Mouse (Mus musculus): ENCODE data around the gene Myo7a. TPM values are rescaled to one million over a fixed set of nuclear protein-coding genes. Genes with fewer than 3 reads are reported as not detected.
A peak's percentile ranks its signal among the peaks of the same experiment; 100 is the strongest.

Gene Myo7a
- total RNA-seq, 2 experiments from 2014 or later = 4.6 to 5.4 TPM

DNA sequence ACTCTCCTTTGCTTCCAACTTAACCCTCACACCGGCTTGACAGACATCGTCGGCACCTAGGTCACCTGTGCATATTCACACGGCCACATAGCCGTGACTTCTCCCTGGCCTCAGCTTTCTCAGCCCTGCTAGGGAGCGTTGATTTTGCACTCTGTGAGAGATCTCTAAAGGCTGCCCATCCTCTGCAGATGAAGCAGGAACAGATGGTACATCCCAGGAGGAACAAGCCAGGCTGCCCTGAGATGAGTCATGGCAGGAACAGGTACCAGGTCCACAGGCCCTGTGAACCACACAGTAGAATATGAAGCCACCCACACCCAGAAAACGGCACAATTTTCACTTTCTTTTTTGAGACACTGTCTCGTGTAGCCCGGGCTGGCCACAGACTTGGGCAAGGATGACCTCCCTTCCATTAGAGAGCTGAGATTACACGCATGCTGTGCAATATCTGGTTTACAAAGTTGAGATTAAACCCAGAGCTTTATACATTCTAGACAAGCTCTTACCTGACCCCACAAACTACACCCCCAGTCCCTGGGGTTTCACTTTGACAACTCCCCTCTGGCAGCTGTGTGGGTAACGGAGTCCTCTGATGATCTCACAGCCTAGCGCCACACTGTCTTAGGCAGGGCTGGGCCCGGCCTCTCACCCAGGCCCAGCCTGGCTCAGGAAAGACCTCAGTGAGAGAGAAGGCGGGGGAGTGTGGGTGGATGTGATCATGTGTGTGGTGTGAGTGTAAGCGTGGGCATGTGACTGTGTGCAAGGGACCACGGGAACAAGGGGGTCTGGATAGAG lies 10.5 kb downstream of the Myo7a start:
- intact Hi-C loops (cut with DNase I; ENCODE audit: low total_unique reads) = no loop called here
- DNase-seq = no peak

DNA sequence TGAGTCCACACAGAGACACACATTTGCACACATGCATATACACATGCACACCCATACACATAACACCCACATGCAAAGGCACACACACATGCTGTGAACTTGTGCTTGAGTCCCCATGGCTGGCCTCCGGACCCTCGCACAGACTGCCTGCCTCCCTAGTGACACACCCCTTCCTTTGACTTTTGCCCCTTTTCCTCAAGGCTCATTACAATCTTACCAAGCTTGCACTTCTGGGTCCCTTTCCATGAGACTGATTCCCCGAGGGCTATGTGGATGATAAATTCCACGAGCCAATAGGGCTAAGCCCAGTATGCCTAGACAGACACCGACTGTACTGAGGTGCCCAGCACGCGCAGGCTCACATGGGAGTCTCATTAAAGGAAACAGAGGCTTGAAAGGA lies 13.1 kb downstream of the Myo7a start:
- intact Hi-C loops (cut with DNase I; ENCODE audit: low total_unique reads) = no loop called here
- no peak for DNase-seq

DNA sequence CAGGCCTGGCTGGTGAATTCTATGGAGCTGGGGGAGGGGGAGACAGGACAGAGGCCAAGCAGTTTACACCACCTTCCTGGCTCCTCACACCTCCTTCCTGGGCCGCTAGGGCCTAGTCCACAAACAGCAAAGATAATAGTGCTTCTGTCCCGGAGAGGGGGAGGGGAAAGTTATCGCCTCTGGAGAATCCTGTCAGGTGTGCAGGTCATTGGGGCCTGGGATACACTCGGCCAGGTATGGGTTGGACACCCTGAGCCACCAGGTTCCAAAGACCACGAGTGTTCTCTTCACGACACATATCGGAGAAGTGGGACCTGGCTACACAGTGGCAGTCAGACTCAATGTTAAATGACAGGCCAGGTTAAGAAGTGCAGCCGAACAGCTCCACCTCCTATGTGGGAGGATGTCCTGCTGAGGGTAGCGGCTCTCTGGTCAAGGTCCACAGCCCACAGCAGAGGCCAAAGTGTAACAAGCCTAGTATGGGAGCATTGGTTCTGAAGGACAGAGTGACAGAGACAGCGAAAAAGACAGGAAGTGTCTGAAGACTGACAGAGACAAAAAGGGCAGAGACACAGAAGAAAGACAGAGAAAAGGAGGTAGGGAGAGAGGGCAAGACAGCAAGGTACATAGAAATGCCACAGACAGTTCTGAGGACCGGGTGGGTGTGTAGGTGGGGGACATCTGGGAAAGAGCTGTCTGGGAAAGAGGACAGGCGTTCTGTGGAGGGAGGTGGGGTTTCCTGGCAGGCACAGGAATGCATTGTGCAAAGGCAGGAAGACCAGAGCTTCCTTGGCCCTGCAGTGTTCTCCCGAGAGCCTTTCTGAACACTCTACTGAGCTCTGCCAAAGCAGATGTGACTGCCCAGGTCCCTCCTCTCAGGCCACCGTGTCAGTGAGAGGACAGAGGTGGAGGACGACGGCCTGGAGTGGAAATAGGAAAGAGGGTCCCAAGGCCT lies 14.6 kb downstream of the Myo7a start:
- no peak for DNase-seq
- intact Hi-C loops (cut with DNase I; ENCODE audit: low total_unique reads) = no loop called here

DNA sequence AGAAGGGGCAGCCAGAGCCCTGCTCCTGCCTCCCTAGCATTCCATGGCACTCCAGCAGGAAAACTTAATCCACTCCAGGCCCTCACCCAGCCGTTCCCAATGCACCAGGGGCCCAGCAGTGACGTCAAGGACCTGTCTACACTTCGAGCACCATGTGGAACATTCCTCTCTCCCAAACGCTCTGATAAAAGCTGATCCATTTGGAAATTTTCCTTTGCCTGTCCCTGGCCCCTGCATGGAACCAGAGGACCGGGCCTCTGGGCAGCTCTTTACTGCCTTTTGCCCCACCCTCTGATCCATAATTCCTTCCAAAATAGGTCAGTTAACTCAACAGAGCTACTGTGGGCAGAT lies 15.4 kb downstream of the Myo7a start:
- intact Hi-C loops (cut with DNase I; ENCODE audit: low total_unique reads) = no loop called here
- DNase-seq = no peak

DNA sequence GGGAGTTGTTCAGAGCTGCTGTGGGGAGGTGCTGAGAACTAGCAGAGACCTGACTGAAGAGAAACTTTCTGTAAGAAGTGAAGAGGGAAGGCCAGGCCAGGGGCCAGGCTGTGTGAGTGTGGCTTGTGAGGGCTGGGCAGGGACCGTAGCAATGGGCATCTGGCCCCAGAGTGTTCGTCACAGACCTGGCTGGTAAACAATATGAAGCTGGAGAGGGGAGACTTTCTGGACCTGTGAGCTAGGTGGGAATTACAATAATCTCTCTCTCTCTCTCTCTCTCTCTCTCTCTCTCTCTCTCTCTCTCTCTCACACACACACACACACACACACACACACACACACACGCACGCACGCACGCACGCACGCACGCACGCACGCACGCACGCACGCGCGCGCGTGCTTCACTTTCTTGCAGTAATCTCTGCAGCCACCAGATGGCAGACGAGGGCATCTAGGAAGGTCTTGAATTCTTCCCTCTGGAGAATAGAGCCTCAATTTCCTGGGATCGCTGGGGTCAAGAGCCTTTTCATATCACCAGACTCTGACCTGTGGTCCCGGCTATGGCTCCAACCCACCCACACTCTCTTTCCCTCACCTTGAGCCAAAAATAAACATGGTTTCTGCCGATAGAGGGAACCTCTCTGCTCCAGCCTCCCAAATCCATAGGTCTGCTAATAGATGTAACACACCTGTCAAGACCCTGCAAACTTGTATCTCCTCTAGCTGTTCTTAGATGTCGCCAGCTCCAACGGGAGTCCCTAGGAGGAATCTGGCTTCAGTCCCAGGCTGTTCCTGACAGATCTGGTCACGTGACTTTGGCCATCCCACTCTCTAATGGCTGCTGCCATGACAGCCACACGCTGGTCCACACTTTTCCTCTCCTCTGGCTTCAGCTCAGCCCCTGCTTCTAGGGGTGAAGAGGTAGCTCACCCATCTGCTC lies 16.1 kb downstream of the Myo7a start:
- peak; percentile 78 for DNase-seq
- intact Hi-C loops (cut with DNase I; ENCODE audit: low total_unique reads) = no loop called here

DNA sequence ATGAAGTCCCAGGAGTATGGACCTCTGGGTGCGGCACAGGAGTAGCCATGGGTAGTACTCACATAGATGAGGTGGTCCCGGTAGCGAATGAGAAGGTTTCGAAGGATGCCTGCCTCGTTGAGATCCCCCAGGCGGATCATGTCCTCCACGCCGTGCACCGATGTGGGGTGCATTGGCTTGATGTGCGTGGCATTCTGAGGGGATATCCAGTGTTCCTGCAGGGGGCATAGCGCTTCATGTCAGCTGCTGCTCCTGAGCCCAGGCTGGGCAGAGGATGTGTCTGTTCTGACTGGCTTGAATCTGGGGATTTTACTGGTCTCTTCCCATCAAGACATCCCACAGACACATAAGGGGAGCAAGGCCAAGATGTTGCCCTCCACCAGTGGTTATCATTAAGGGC lies 16.8 kb downstream of the Myo7a start:
- no peak for DNase-seq
- intact Hi-C loops (cut with DNase I; ENCODE audit: low total_unique reads) = no loop called here

DNA sequence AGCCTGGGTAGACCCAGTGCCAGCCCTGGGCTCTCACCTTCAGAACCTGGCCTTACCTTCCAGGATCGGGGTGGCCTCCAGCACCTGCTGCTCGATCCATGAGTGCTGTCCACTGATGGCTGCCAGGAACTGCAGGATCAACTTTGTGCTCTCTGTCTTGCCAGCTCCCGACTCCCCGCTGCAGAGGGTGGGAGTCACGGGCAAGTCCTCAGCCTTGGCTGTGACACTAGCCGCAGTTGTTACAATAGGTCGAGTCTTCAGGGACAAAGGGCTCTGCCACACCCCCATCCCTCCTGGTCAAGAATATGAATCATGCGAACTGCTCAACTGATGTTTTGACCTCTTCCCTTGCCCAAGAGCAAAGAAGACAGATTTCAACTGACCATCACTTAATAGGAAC lies 21.8 kb downstream of the Myo7a start:
- intact Hi-C loops (cut with DNase I; ENCODE audit: low total_unique reads) = no loop called here
- no peak for DNase-seq

DNA sequence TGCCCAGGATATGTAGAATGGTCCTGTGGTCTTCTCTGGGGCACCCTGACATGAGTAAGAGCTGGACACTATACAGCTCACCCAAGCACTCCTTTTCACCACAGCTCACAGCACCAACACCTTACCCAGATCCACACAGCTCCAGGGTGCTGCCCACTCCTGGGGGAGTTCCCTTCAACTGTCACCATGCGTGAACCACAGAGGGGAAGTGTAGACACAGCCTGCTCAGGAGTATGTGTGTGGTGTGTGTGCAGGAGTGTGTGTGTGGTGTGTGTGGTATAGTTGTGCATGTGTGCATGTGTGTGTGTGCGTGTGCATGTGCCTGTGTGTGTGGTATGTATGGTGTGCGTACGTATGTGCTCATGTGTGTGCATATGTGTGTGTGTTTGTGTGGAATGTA lies 23.5 kb downstream of the Myo7a start:
- no peak for DNase-seq
- intact Hi-C loops (cut with DNase I; ENCODE audit: low total_unique reads) = no loop called here

DNA sequence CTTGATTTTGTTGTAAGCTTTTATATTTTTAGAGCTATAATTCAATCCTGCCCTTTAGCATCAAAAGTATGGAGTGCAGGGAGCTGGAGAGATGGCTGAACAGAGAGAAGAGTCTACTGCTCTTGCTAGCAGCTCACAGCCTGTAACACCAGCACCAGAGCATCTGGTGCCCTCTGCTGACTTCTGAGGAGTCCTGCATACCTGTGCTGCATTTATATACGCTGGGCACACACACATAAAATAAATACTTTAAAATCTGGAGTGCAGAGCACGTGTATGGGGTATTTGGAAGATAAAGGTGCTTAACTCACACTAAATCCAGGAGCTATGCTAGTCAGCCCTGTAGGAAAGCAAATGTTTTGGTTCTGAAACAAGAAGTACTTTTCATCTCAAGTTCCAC lies 33.0 kb downstream of the Myo7a start:
- DNase-seq = no peak
- intact Hi-C loops (cut with DNase I; ENCODE audit: low total_unique reads) = no loop called here

DNA sequence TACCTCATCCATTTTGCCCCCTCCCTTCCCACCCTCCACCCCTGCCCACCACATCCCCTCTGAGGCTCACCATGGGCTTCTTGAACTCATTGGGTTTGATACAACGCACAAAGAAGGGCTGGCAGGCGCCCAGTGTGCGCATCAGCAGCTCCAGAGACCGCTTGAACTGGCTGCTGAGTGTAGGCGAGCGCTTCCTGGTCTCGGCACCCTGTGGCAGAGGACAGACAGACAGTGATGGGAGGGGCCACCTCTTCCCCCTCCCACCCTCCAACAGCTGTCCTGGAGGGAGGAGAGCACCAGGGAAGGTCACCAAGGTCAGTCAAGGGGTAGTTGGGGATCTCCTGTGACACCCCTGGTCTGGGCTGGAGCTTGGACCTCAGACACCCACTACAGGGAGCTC lies 34.0 kb downstream of the Myo7a start:
- DNase-seq = no peak
- intact Hi-C loops (cut with DNase I; ENCODE audit: low total_unique reads) = no loop called here

DNA sequence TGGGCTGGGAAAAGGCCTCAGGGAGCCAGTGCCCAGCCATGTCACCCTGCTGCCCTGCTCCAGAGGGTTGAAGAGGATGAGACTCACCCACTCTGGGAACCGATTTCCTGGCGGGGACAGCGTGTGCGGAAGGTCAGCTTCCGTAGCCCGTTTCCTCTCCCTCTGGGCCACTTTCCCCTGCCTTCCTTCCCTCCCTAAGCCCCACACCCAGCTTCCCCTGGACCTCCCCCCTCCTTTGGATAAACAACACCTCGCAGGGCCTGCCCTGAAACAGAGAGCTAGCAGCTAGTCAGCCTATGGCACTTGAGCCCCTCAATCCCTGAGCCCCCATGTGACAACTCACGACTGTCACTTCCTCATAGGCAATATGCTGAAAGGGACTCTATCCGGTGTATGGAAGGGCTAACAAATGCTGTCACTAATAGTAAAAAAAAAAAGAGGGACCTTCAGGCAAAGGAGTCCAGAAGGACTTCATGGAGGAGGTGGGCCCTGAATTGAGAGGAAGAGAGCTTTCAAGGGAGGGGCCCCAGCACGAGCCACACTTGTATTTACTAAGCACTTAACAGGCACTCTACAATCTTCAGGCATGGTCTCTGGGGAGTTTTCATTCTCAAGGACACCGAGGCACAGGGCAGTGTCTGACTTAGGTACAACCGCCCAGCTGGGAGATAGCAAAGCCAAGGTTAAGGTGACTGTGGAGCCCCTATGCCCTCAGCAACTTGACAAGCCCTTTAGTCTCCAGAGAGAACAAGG lies 34.6 kb downstream of the Myo7a start:
- DNase-seq = no peak
- intact Hi-C loops (cut with DNase I; ENCODE audit: low total_unique reads) = no loop called here

DNA sequence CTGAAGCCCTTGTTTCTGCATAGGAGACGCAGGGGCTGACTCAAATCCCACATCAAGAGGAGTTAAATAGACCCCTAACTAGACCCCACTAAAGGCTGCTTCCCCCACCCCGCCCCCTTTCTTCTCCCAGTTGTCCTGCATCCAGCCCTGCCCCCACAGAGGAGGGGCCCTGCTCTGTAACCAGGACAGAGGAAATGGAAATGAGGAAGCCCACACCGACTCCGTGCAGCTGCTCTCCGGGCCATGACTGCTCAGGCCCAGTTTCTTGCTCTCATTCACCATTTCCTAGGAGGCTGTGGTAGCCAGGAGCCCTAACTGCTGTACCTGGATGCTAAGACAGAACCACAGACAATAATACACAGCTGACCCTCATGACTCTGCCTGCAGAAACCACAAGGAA lies 36.9 kb downstream of the Myo7a start:
- intact Hi-C loops (cut with DNase I; ENCODE audit: low total_unique reads) = no loop called here
- no peak for DNase-seq

DNA sequence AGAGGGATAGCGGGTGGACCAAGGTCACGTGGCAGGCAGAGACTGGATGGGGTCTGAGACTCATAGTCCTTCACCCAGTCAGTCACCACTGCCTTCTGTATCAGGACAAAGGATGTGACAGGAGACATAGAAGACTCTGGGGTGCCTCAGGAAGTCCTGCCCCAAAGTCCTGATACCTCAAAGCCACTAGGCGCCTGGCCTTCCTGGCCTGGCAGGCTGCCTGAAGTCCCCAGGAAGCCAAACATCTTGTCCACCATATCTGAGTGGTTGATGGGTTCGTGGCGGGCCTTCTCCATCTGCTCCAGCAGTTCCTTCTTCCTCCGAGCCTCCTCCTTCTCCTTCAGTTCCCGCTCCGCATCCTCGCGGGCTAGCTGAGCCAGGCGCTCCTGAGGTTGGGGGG lies 41.9 kb downstream of the Myo7a start:
- intact Hi-C loops (cut with DNase I; ENCODE audit: low total_unique reads) = no loop called here
- DNase-seq = no peak

DNA sequence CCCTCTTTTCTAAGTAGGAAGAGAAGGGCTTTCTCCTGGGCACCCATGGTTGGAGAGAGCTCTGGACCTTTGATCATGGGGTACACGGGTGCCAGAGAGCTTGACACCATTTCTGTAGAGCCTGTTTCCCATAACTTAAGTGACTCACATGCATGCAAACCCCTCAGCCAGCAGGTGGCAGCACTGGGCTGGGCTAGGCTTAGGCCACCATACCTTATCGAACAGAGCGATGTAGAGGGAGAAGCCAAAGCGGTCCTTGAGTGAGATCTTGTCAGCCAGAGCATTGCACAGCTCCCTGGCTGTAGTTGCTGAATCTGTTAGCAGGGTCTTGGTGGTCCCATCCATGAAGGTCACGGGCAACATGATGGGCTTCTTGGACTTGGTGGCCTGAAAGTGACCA lies 47.7 kb downstream of the Myo7a start:
- intact Hi-C loops (cut with DNase I; ENCODE audit: low total_unique reads) = loop anchor here (2.0 kb wide), 1 partner anchor 47 kb away; the partner anchor contains the start of gene Myo7a
- peak; percentile 82 for DNase-seq

DNA sequence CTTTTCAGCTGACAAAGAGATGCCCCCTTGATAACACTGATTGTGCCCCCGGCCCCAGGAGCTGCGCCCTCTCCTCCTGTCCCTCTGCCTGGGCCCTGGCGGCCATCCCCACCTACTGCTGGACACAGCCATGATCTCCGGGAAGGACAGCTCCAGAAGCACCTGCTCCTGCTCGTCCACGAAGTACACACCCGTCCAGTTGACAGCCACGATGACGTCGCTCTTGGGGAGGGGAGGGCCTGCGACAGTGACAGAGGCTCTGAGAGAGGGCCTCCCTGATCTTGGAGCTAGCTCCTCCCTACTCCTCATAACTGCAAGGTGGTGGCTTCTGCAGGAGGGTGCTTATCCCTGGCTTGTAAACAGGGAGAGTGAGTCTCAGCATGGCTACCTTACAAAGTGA lies 53.1 kb downstream of the Myo7a start:
- peak; percentile 44 for DNase-seq

DNA sequence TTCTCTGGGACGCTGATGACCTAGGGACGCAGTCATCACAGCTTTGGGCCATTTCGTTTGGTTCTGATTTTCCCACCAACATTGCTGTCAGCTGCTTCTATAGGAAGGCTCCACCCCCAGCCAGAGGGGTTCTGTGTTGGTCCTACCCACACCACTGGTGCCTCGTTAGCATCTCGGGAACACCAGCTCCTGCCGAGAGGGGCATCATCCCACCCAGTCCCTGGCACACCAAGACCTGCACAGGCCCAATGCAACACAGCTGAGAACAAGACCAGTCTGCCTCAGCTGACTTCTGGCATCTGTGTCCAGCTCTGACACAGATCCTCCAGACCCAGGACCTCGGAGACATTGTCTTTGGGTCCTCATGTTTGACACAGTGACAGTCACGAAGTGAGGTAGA lies 64.4 kb downstream of the Myo7a start:
- intact Hi-C loops (cut with DNase I; ENCODE audit: low total_unique reads) = no loop called here
- DNase-seq = no peak

More for the DNA sequence above, 53.1 kb downstream of the Myo7a start:
- intact Hi-C loops (cut with DNase I; ENCODE audit: low total_unique reads) = no loop called here

DNA sequence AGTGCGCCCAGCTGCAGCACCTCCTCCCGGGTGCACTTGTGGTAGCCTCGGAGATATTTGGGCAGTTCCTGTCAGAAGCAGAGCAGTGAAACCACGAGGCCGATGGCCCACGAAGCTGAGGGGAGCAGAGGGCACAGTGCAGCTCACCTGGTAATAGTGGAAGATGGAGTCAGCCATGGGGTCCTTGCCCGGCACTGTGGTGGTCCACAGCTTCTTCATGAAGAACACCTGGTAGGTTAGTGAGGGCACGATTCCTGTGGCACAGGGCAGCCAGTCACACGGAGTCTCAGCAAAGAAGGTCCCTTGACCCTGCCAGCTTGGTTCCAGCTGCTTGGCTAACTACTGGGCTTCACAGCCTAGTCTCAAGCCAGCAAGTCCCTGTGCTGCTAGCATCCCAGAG lies 64.9 kb downstream of the Myo7a start:
- intact Hi-C loops (cut with DNase I; ENCODE audit: low total_unique reads) = no loop called here
- DNase-seq = no peak

DNA sequence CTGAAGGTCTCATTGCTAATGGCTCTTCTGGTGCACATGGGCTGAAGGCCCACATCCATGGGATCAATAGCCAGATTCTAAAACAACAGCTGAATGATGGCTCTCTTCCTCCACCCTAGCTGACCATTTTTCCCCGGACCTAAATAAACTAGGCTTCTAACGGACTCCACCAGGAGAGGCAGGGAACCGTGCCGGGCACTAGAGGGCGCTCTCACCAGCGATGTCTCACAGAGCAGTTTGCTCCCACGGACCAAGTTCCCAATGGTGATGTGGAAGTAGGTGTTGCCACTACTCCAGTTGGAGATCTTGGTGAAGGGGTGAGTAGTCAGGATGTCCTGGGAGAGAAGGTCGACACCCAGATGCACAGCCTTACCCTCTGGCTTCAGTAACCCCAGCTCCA lies 67.3 kb downstream of the Myo7a start:
- intact Hi-C loops (cut with DNase I; ENCODE audit: low total_unique reads) = no loop called here
- peak; percentile 53 for DNase-seq
